Mouse (Mus musculus) kidney, adult 9 months (tissue): ENCODE measurements at regions not wholly inside any gene's neighbourhood (a gene's known extent, or its start where the extent isn't known, plus 50 kb on each side); places are given as distances from the start of the nearest gene placed in this dataset.

Experiments used
- DNase-seq: peaks from one replicate; pipeline ENCODE4 v3.0.0; 2022

- DNase-seq: no peak
Observed at GRCm38 (mm10) chr6:31201375-31201972, 197.1 kb upstream of the Mkln1 start.

- peak; percentile 73 for DNase-seq
Observed at GRCm38 (mm10) chr6:31202594-31202993, 195.9 kb upstream of the Mkln1 start.

DNA sequence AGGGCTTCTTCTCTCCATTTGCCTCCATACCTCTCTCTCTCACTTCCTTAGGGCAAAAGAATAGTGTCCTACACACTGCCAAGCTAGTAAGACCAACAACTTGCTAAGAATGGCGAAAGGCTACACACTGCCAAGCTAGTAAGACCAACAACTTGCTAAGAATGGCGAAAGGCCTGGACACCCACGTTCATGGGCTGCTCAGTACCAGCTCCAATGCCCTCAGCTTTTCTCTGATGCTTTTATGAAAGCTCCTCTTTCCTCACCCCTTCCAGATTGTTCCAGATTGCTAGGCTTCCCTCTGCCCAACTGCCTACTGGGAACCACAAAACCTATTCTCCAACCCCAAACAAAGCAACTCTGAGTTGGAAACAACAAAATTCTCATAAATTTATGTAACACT, 194.1 kb upstream of the Mkln1 start:
- DNase-seq: no peak

GRCm38 (mm10) chr6:31204839-31205238, 193.7 kb upstream of the Mkln1 start:
- DNase-seq: peak; percentile 57

DNA sequence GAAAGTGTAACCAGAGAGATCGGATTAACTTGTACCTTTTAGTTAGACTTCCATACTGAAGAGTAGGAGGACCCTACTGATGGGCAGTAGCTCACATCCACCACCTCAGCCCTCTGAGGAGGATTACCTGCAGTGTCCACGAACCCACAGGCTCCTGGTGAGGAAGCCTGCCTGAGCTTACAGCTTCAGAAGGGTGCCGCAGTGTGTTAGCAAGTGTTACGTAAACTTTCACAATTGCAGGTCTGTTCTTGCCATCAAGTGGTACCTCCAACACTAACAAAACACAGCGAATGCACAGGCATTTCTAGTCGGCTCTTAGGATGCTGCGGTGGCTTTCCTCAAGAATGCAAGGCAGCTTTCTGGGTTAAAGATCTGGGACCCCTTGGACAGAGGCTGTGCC, 192.4 kb upstream of the Mkln1 start:
- no peak for DNase-seq

DNA sequence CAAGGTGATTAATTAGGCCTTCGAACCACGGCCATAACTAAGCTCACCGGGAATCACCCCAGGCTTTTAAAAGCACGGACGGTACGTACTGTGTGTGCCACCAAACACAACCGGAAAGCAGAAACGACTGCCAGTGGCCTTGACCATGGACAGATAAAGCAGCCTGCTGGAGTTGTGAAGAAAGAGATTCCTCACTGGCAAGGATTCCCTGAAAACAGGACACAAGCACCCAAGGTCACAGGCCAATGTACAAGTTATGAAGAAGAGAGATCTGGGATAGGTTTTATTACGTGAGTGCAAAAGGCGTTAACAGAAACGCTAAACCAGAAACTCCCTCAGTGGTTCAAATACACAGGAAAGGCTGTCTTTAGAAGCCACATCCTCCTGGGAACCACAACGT, 191.3 kb upstream of the Mkln1 start:
- no peak for DNase-seq

- DNase-seq: no peak
Observed at GRCm38 (mm10) chr6:31208224-31208623, 190.3 kb upstream of the Mkln1 start.

DNA sequence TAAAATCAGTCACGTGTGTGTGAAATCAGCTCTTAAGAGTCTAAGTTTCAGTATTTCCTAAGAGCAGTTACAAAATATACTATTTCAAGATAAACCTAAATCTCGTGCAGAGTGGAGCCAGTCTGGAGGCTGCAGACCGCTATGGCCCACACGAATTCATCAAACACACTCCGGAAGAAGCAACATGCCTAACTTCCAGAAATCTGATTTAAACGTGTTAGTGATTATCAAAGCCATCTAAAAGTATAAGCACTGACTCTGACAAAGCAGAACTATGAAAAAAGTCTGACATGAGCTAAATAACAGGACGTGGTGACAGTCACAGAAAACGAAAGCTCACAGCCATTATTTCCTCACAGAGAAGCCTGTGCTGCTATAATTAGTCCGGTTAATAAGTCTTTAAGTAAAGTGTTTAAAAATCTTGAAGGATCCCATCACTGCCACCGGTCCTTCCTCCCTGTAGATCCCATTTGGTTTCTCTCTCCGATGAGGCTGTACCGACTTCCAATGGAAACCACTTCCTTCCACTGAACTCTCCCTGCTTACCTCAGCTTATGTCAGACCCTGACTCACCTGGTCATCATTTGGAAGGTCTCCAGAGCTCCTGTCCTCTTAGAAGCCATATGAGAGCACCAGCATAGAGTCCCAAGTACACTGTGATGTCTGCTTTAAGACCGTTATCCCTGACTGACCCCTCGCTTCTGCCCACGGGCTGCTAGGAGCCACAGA, 189.0 kb upstream of the Mkln1 start:
- no peak for DNase-seq

GRCm38 (mm10) chr6:31210209-31210714, 188.3 kb upstream of the Mkln1 start:
- no peak for DNase-seq

DNA sequence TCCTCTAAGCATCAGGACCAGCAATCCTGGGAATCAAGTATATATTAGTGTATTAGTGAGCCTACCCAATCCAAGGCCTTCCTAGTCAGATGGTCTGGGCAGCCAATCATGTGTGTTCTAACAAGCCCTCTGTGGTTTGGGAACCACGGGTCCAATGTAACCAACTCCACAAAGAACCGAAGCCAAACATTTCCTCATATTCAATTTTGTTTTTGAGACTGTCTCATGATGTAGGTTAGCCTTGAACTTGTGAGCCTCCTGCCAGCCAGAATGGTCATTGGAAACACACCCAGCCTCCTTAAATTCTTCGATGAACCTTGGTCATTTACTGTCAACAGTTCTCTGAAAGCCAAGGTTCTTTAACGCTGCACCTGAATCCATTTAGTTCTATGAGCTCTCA, 187.4 kb upstream of the Mkln1 start:
- DNase-seq: no peak

GRCm38 (mm10) chr6:31211616-31212015, 186.9 kb upstream of the Mkln1 start:
- no peak for DNase-seq

- DNase-seq: no peak
Observed at GRCm38 (mm10) chr6:31212080-31212479, 186.5 kb upstream of the Mkln1 start.

DNA sequence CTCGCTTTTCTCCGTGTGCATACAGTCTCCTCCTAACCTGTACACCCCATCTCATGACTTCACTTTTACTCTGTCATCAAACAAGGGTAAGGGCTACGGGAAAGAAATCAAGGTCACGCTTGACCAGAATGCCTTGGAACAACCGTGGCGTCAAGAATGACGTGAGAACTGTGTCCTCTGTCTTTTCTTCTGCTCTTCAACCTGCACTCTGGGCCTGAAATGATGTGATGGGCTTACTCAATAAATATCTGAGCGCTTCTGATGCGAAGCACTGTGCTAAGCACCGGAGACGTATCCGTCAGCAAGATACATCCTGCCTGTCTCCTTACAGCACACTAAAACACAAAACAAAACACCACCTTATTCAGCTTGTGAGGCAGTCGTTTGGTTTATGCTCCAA, 185.8 kb upstream of the Mkln1 start:
- no peak for DNase-seq

DNA sequence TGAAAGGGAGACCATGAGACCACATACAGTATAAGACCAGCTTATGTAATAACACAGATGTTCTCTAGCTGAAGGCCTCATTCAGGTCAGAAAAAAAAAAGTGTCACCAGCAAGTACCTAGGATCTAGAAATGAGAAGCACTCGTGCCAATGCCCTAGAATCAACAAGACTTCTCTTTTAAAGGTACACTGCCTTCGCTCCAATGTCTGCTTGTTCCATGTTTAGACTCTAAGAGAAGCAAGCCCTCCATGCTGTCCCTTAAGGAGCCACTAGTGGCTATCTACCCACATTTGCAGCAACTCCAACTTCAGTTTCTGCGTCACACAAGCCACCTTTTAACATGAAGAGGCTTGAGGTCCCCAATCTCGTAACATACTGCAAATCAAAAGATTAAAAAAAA, 185.4 kb upstream of the Mkln1 start:
- DNase-seq: no peak

- peak; percentile 53 for DNase-seq
Observed at GRCm38 (mm10) chr6:31215661-31216060, 182.9 kb upstream of the Mkln1 start.

DNA sequence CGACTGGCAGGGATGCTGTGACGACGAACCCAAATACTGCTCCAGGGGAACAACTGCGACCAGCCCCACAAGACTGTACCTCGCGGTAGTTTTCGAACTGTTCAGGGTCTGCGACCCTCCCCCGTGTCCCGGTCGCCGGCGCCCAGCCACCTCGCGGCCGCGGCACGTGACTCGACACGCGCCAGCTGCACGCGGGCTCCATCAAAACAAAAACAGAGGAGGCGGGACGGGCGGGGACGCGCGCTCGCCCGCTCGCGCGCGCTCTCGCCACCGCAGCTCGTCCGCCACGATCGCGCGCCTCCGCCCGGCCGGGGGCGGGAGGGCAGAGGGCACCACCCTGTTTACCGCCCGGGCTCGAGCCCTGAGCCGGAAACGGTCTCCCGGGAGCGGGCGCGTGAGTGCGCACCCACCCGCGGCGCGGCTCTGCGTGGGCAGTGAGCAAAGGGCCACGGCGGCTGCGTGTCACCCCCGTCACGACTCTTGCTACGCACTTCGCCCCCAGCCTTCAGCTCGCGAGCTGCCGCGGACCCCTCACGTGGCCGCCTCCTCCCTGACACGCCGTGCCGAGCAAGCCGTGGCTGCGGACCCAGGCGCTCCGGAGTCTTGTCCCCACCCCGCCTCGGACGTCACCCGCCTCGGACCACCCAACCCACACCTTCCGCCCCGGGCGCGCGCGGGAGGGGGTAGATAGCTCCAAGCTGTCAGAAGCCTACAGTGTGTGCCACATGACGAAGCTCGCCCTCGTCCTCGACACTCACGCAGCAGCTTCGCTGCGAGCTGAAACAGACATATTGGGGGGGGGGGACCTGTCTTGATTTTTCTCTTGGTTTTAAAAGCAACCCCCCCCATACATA, 182.1 kb upstream of the Mkln1 start:
- DNase-seq: peak; percentile 94

DNA sequence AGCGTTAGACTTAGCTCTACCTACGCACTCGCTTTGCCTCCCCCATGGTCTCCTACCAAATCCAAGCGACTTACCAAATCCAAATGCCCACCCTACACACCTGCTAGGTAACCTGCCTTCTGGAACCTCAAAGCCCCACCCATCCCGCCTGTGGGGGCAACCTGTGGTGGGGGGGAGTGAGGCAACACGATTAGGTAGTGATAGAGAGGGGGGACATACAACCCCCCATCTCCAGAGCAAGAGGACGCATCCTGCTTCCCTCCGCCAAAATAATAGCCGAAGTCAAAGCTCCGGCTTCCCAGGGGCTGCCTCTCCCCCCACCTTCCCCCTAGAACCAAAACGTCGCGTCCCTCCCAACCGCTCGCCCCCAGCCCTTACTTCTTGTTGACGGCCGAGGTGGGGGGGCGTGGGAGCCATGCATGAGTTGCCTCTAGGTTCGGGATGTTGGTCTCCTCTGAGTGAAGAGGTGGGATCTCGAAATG, 181.4 kb upstream of the Mkln1 start:
- DNase-seq: peak; percentile 64

- DNase-seq: peak; percentile 70
Observed at GRCm38 (mm10) chr6:31217641-31218138, 180.8 kb upstream of the Mkln1 start.

DNA sequence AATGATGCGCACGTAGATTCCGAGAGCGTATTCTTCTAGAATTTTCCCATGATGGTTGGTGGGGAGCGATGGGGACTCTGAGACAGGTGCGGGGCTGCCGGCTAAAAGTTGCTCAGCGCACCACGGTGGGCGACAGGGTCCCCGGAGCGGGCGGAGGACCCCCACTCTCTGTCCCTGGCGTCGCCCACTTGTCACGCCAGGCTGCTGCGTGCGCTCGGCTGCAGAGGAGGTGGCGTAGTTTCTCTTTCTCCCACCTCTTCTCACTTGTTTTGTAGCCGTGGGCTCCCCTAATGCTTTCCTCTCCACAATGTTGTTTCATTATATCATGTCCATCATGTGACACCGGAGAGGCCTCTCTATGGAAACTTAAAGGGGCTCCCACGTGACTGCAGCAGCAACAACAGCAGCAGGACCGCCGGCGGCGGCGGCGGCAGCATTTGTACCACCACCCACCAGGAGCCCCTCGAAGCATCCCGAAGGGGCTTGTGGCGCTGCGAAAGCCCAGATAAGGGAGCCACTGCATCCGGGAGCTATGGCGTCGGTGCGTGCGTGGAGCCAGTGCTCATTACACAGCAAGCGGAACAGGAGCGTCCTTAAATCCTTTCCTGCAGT, 180.3 kb upstream of the Mkln1 start:
- peak; percentile 82 for DNase-seq

DNA sequence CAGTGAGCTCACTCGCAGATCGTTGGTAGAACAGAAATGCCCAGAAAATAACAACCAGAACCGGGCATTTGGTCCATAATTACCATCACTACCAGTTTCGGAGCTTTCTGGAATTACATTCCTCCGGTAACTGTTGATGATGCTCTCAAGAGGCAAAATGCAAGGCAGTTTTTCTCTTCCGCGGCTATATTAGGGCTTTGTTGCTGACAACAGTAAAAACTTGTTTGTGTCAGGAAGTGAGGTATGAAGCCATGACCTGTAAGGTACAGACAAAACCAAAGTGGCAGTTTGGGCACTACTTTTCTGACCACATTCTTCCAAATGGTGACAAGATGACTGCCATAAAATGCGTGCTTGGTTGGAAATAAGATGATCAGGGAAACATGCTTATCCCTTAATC, 179.7 kb upstream of the Mkln1 start:
- DNase-seq: peak; percentile 62

DNA sequence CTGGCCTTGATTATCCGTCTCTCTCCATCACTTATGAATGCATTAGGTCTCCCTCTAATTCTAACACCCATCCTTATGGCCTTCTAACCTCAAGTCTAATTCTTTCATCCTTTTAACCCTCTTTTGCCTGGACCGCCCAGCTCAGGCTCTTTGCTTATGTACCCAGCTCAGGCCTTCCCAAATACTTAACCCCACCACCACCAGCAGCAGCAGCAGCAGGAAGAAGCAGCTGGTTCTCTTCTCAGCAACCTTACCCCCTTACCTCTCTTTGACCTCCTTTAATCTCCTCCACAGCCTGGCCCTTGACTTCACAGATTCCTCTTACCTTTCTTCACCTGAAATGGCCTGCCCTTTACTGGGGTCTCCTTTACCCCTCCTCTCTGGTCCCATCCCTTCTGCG, 178.8 kb upstream of the Mkln1 start:
- DNase-seq: no peak

- DNase-seq: peak; percentile 86
Observed at GRCm38 (mm10) chr6:31220184-31220931, 178.2 kb upstream of the Mkln1 start.
